Mouse (Mus musculus): ENCODE measurements around the gene Golga3. TPM values are rescaled to one million over a fixed set of nuclear protein-coding genes. Genes with fewer than 3 reads are reported as not detected.

The Golga3 gene
- total RNA-seq (2023), result 33.6 to 40.5 TPM (median 37.6 TPM) in 4 replicates

GRCm38 (mm10) chr5:110176362-110177020 is at the start of gene Golga3:
TSS of gene Golga3 (plus strand) at chr5:110176701.

GRCm38 (mm10) chr5:110135293-110136086 is 41.0 kb upstream of the Golga3 start, which contains the start of gene Chfr:
TSS of gene Chfr (plus strand) at chr5:110135842.

GRCm38 (mm10) chr5:110230780-110231461 is 54.4 kb downstream of the Golga3 start, which contains the start of gene Ankle2:
TSS of gene Ankle2 (plus strand) at chr5:110231004.

GRCm38 (mm10) chr5:110269141-110270101 is 92.9 kb downstream of the Golga3 start, which contains the start of gene Pgam5:
TSS of gene Pgam5 (minus strand) at chr5:110269913.

Other genes starting within 250 kb of the Golga3 start
- 33.6 to 50.3 TPM (median 47.2 TPM) in 4 replicates for gene Zfp932, start 180.2 kb upstream of the Golga3 start, total RNA-seq (2023)
- gene Gm17655, start 104.2 kb upstream of the Golga3 start, total RNA-seq (2023), result 8.8 to 18.2 TPM (median 14.0 TPM) in 4 replicates
- 0.43 to 2.3 TPM (median 0.62 TPM) in 4 replicates for gene Gm35315, start 82.3 kb upstream of the Golga3 start, total RNA-seq (2023)
- gene Plcxd1, start 76.7 kb upstream of the Golga3 start, total RNA-seq (2023), result 2.0 to 3.4 TPM (median 2.6 TPM) in 4 replicates
- gene Gtpbp6, start 68.5 kb upstream of the Golga3 start, total RNA-seq (2023), result 124 to 140 TPM (median 133 TPM) in 4 replicates
- gene Zfp605, start 66.6 kb upstream of the Golga3 start, total RNA-seq (2023), result 8.0 to 10.5 TPM (median 8.5 TPM) in 4 replicates
- 86.1 to 101 TPM (median 93.2 TPM) in 4 replicates for gene Chfr, start 40.9 kb upstream of the Golga3 start, total RNA-seq (2023)
- 74.5 to 81.8 TPM (median 79.4 TPM) in 4 replicates for gene Ankle2, start 54.3 kb downstream of the Golga3 start, total RNA-seq (2023)
- 27.9 to 42.8 TPM (median 37.3 TPM) in 4 replicates for gene Pgam5, start 93.2 kb downstream of the Golga3 start, total RNA-seq (2023)
- gene Pxmp2, start 109.5 kb downstream of the Golga3 start, total RNA-seq (2023), result 1.5 to 4.0 TPM (median 3.0 TPM) in 4 replicates
- gene Pole, start 109.6 kb downstream of the Golga3 start, total RNA-seq (2023), result 7.2 to 11.7 TPM (median 8.9 TPM) in 4 replicates
- 0.29 to 0.72 TPM (median 0.46 TPM) in 3 of 4 replicates, not detected in the other for gene P2rx2, start 166.5 kb downstream of the Golga3 start, total RNA-seq (2023)
- gene Lrcol1, start 168.0 kb downstream of the Golga3 start, total RNA-seq (2023), result not detected in 4 replicates

Data from B cell, adult 62 days (primary cell).